Mouse (Mus musculus): ENCODE results near the gene Kndc1. TPM values are rescaled to one million over a fixed set of nuclear protein-coding genes. Genes with fewer than 3 reads are reported as not detected.

The Kndc1 gene
- polyA plus RNA-seq, 1 experiment from 2014 or later: 0.02 TPM

DNA sequence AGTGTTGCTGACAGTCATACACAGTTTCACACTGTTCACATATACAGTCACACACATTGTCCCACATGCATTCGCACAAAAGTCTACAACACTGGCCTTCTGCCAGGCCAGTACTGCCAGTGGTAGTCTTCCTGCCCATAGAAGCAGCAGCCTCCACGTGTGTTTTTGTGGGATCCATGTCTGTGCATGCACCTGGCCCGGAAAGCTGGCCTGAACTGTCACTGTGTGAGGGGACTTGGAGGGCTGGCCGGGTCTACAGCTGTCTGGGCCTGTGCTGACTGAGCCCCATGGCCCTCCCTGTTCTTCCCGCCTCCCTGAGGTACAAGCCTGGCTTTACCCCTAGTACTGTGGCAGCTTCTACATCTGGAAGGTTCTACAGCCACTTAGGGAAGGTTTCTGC lies 76.5 kb downstream of the Kndc1 start:
- no peaks in the 10 kb centered on the region for H3K36me3 ChIP-seq

GRCm38 (mm10) chr7:139971436-139971835 lies 76.9 kb downstream of the Kndc1 start:
- Histone ChIP-seq H3K4me1 (replicated peaks) (no peaks in the 10 kb centered on the region; the same call in 1 of the 2 replicates), H3K27ac (no peak overlapping the region), H3K4me3 (replicated peaks) (no peak overlapping the region), H3K36me3 (no peaks in the 10 kb centered on the region), H3K27me3 (no peaks in the 10 kb centered on the region), H3K9me3 (replicated peaks) (no peaks in the 10 kb centered on the region), H3K4me2 (no peak overlapping the region), H3K9ac (no peak overlapping the region)
- ATAC-seq (ENCODE audit: low read depth): peak; percentile 41
- WGBS (ENCODE audit: insufficient replicate concordance): 20% methylated on average over 6 of the region's 6 CpGs
- DNase-seq: no peak

More for the DNA sequence above, 76.5 kb downstream of the Kndc1 start:
- DNase-seq (no peak), ATAC-seq (ENCODE audit: low read depth) (no peak)
- Histone ChIP-seq H3K9me3 (replicated peaks) (no peaks in the 10 kb centered on the region), H3K4me1 (replicated peaks) (no peaks in the 10 kb centered on the region; the same call in 1 of the 2 replicates), H3K9ac (0 out of 2 replicates have a peak overlapping the region, but pooled peaks have one; percentile 19), H3K4me3 (replicated peaks) (no peak overlapping the region), H3K27ac (no peak overlapping the region), H3K27me3 (no peaks in the 10 kb centered on the region), H3K4me2 (no peak overlapping the region)
- 56% methylated on average over 5 of the region's 5 CpGs for WGBS (ENCODE audit: insufficient replicate concordance)

- ATAC-seq (ENCODE audit: low read depth): no peak
- H3K4me3 ChIP-seq (replicated peaks): no peak overlapping the region
- no peak overlapping the region for H3K4me2 ChIP-seq
- H3K4me1 ChIP-seq (replicated peaks): no peaks in the 10 kb centered on the region; the same call in 1 of the 2 replicates
- no peaks in the 10 kb centered on the region for H3K36me3 ChIP-seq
- H3K27ac ChIP-seq: no peak overlapping the region
- no peak for DNase-seq
- H3K9ac ChIP-seq: no peak overlapping the region
- no peaks in the 10 kb centered on the region for H3K27me3 ChIP-seq
- H3K9me3 ChIP-seq (replicated peaks): no peaks in the 10 kb centered on the region
Observed at GRCm38 (mm10) chr7:139972923-139973331, 78.4 kb downstream of the Kndc1 start.

DNA sequence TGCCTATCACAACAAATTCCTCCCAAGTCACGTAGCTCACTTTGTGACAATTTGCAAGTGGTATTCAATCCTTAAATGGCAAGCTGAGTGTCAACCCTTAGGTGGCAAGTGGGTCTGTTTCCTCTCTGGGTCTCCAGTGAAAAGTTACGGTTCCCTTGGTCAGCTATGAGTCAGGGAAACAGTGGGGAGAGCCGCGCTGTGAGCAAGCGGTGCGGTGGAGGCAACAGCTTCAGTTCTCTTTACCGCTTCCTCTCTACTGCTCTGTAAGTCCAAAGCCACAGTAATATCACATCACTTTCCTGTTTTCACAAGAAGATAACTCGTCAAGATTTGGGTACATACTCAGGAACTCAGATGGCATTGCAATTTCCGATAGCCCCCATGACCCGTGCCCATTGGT lies 79.8 kb downstream of the Kndc1 start:
- ATAC-seq (ENCODE audit: low read depth): no peak
- Histone ChIP-seq H3K9me3 (replicated peaks) (no peaks in the 10 kb centered on the region), H3K4me2 (no peak overlapping the region), H3K4me1 (replicated peaks) (peaks cover 11% of the 10 kb centered on the region), H3K36me3 (no peaks in the 10 kb centered on the region), H3K27ac (no peak overlapping the region), H3K27me3 (no peaks in the 10 kb centered on the region), H3K4me3 (replicated peaks) (no peak overlapping the region), H3K9ac (no peak overlapping the region)
- DNase-seq: no peak
- 41% methylated on average over 10 of the region's 10 CpGs for WGBS (ENCODE audit: insufficient replicate concordance)

DNA sequence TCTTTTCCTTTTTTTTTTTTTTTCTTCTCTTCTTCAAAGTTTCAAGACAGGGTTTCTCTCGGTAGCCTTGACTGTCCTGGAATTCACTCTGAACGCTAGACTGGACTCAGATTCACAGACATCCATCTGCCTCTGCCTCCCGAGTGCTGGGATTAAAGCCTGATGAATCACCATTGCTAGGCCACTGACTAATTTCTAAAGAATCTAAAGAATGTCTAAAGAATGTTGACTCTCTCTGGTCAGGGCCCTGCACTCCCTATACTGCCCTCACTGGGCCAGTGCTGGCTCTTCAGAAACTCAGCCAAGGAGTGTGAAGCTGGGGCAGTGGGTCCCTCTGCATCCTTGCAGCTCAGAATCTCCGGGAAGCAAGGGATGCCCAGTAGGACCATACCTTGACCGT lies 81.0 kb downstream of the Kndc1 start:
- WGBS (ENCODE audit: insufficient replicate concordance): 51% methylated on average over 5 of the region's 5 CpGs
- ATAC-seq (ENCODE audit: low read depth): no peak

GRCm38 (mm10) chr7:139978278-139978892 lies 83.9 kb downstream of the Kndc1 start, which contains the start of gene 6430531B16Rik:
Gene 6430531B16Rik, minus strand, starts transcription at chr7:139978755.
- Histone ChIP-seq H3K36me3 (no peaks in the 10 kb centered on the region), H3K4me2 (peak within 1 kb of the TSS; percentile 79), H3K27ac (no peak within 1 kb of the TSS), H3K4me1 (replicated peaks) (peaks cover 12% of the 10 kb centered on the region), H3K9ac (peak within 1 kb of the TSS; percentile 49), H3K4me3 (replicated peaks) (peak within 1 kb of the TSS; percentile 58), H3K9me3 (replicated peaks) (no peaks in the 10 kb centered on the region), H3K27me3 (no peaks in the 10 kb centered on the region)
- DNase-seq (peak; percentile 52), ATAC-seq (ENCODE audit: low read depth) (peak; percentile 77)
- 7% methylated on average over 32 of the region's 32 CpGs for WGBS (ENCODE audit: insufficient replicate concordance)

More for the DNA sequence above, 81.0 kb downstream of the Kndc1 start:
- Histone ChIP-seq H3K4me1 (replicated peaks) (peaks cover 12% of the 10 kb centered on the region), H3K27me3 (no peaks in the 10 kb centered on the region), H3K9me3 (replicated peaks) (no peaks in the 10 kb centered on the region), H3K4me2 (no peak overlapping the region), H3K36me3 (no peaks in the 10 kb centered on the region), H3K9ac (no peak overlapping the region), H3K4me3 (replicated peaks) (no peak overlapping the region), H3K27ac (no peak overlapping the region)
- no peak for DNase-seq

DNA sequence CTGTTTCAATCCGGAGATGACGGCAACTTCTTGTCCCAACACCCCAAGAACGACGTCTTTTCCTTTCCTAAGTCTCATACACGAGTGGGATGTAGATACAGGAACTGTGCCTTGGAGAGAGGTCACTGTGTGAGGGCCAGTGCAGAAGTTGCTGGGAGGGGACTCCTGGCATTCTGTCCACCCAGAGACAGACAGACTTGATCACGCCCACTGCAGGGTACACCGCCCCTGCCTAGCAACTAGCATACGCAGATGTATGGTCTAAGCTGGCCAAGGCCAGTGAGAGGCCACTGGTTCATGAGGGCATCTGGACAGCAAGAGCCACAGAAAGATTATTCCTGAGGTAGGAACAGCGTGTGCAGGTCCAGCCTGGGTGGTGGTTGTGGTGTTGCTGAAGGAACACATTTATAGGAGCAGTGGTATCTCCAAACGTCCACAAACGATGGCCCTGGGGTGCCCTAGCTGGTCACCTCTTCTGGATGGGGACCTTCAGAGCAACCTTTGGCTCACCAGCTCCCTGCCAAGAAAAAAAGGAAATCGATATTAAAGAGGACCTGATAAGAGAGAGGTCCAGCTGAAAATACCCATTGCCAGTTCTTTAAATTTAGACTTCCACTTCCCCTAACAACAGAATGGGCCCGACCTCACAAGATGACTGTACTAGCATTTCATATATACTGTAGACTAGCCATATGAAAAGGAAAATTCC lies 84.7 kb downstream of the Kndc1 start:
- no peaks in the 10 kb centered on the region for H3K27me3 ChIP-seq
- peak overlapping the region; percentile 58 for H3K4me3 ChIP-seq (replicated peaks)
- H3K4me1 ChIP-seq (replicated peaks): peaks cover 12% of the 10 kb centered on the region
- H3K36me3 ChIP-seq: no peaks in the 10 kb centered on the region
- peak overlapping the region; percentile 79 for H3K4me2 ChIP-seq
- no peak overlapping the region for H3K9ac ChIP-seq
- ATAC-seq (ENCODE audit: low read depth) (peak; percentile 17; the same call in 1 of the 2 replicates), DNase-seq (no peak)
- no peak overlapping the region for H3K27ac ChIP-seq
- no peaks in the 10 kb centered on the region for H3K9me3 ChIP-seq (replicated peaks)
- WGBS (ENCODE audit: insufficient replicate concordance): 32% methylated on average over 13 of the region's 13 CpGs

- no peaks in the 10 kb centered on the region for H3K36me3 ChIP-seq
- no peak overlapping the region for H3K4me3 ChIP-seq (replicated peaks)
- H3K4me1 ChIP-seq (replicated peaks): peaks cover 12% of the 10 kb centered on the region
- ATAC-seq (ENCODE audit: low read depth) (no peak), DNase-seq (no peak)
- no peaks in the 10 kb centered on the region for H3K27me3 ChIP-seq
- H3K4me2 ChIP-seq: no peak overlapping the region
- H3K27ac ChIP-seq: no peak overlapping the region
- H3K9me3 ChIP-seq (replicated peaks): no peaks in the 10 kb centered on the region
- H3K9ac ChIP-seq: no peak overlapping the region
- WGBS (ENCODE audit: insufficient replicate concordance): 33% methylated on average over 3 of the region's 3 CpGs
Observed at GRCm38 (mm10) chr7:139980778-139981177, 86.3 kb downstream of the Kndc1 start.

DNA sequence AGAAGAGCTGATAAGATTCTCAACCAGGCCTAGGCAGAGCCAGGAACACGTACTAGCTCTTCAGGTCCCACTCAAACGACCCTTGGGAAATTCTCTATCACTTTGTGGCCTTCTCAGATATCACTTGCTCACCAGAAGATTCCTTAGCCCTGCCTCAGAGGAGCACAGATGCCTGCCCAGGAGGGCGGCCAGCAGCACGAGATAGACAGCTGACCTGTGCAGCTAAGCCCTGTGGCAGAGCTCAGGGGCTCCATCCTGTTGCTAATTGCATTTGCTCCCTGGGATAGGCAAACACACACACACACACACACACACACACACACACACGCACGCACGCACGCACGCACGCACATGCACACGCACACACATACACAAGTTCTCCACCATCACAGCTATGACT lies 87.6 kb downstream of the Kndc1 start:
- Histone ChIP-seq H3K27ac (no peak overlapping the region), H3K4me2 (no peak overlapping the region), H3K9me3 (replicated peaks) (no peaks in the 10 kb centered on the region), H3K36me3 (no peaks in the 10 kb centered on the region), H3K9ac (no peak overlapping the region), H3K4me3 (replicated peaks) (no peak overlapping the region), H3K4me1 (replicated peaks) (peaks cover 12% of the 10 kb centered on the region), H3K27me3 (no peaks in the 10 kb centered on the region)
- ATAC-seq (ENCODE audit: low read depth): no peak
- no peak for DNase-seq
- 68% methylated on average over 11 of the region's 11 CpGs for WGBS (ENCODE audit: insufficient replicate concordance)

DNA sequence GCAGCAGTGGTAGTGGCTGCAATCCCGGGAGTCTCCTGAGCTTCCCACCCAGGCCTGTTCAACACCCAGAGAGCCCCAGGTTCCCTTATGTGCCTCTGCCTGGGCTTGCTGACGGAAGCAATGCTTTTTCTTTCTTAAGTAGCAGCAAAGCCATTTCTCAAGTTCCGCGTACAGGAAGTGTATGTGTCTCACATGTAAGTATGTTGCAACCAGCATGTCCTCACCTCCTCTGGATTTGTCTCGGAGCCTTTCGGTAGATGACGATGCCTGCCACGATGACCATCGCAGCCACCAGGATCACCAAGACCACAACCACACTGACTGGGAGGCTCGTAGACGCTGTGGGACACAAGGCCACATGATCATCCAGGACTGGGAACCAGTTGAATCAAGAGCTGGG lies 90.0 kb downstream of the Kndc1 start:
- no peak overlapping the region for H3K4me2 ChIP-seq
- no peaks in the 10 kb centered on the region for H3K36me3 ChIP-seq
- no peak for DNase-seq
- no peaks in the 10 kb centered on the region for H3K27me3 ChIP-seq
- WGBS (ENCODE audit: insufficient replicate concordance): 74% methylated on average over 11 of the region's 11 CpGs
- H3K4me3 ChIP-seq (replicated peaks): no peak overlapping the region
- H3K4me1 ChIP-seq (replicated peaks): no peaks in the 10 kb centered on the region
- no peak overlapping the region for H3K27ac ChIP-seq
- no peak overlapping the region for H3K9ac ChIP-seq
- no peak for ATAC-seq (ENCODE audit: low read depth)
- H3K9me3 ChIP-seq (replicated peaks): no peaks in the 10 kb centered on the region

DNA sequence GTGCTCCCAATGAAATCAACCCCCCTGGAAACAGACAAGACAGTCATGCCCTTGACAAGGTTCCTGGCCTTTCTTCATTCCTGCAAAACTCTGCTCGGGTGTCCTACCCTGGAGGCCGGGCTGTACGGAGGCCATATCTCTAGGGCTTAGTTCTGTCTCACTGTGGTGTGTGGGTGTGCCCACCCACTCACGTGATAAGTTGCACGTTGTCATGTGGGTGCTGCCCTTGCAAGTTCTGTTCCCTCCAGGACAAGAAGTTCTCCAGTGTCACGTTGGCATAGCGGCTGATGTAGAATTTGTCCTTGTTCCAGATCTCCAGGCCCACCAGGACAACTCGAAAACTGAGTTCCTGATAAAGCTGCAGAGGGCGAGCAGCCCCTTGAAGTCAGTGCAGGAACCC lies 93.8 kb downstream of the Kndc1 start:
- 57% methylated on average over 9 of the region's 9 CpGs for WGBS (ENCODE audit: insufficient replicate concordance)
- ATAC-seq (ENCODE audit: low read depth): no peak

More for the DNA sequence above, 93.8 kb downstream of the Kndc1 start:
- H3K27ac ChIP-seq: no peak overlapping the region
- no peak overlapping the region for H3K9ac ChIP-seq
- peaks cover 10% of the 10 kb centered on the region for H3K4me1 ChIP-seq (replicated peaks)
- H3K4me2 ChIP-seq: no peak overlapping the region
- no peaks in the 10 kb centered on the region for H3K27me3 ChIP-seq
- DNase-seq: no peak
- no peak overlapping the region for H3K4me3 ChIP-seq (replicated peaks)
- no peaks in the 10 kb centered on the region for H3K9me3 ChIP-seq (replicated peaks)
- no peaks in the 10 kb centered on the region for H3K36me3 ChIP-seq

Measured in liver, embryonic 13.5 days (tissue).